Mouse (Mus musculus): ENCODE data around the gene Ces1d. TPM values are rescaled to one million over a fixed set of nuclear protein-coding genes. Genes with fewer than 3 reads are reported as not detected.

Gene Ces1d
- total RNA-seq, 1 experiment from 2014 or later = not detected

DNA sequence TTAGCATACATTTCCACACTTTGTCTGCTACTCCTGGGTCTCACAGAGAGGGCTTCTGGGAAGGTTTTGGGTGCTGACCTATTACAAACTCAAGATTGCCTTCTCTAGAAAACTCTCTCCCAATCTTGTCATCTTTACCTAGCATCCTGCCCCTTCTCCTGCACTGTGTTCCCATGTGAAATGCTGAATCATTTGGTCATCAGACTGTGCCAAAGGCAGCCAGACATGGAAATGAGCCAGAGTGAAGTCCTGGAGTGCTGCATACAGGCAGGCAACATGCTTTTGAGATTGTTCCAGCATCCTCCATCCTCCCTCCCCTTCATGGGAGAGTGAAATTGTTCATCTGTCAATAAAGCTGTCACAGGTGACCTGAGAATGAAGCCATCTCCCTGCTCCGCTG is 46.2 kb downstream of the Ces1d start:
- no peak for ATAC-seq (replicated peaks; ENCODE audit: low read depth, poor library complexity, severe bottlenecking)

DNA sequence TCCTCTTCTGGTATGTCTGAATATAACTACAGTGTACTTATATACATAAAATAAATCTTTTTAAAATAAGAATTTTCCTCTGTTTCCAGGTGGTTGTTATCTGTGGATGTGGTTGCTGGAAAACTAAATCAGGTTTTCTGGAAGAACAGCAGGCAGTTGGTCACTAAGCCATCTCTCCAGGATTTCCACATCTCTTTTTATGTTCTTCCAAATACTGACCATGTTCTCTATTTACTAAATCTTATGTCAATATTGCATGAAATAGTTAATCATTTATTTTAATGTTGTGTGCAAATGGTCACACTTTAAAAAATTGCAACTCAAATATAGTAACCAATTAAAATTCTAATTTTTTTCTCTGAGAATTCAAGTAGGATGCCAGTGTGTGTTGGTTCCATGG is 50.3 kb downstream of the Ces1d start:
- no peak for ATAC-seq (replicated peaks; ENCODE audit: low read depth, poor library complexity, severe bottlenecking)

DNA sequence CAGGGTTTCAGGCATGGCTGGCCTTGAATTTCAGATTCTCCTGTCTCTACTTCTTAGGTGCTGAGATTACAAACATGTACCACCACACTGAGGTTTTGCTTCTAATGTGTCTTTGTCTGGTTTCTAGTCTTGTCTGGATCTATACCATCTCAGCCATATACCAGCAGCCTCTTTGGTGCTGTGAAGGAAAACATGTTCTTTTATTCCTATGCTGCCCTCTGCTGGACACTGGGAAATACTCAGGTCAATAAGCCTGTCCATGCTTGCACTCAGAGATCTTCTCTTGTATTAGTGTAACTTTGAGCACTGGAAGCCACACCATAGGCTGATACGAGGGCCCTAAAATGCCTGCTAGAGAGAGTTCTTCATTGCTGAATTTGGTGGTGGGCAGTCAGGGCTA is 56.9 kb downstream of the Ces1d start:
- ATAC-seq (replicated peaks; ENCODE audit: low read depth, poor library complexity, severe bottlenecking) = peak; percentile 80; the same call in 1 of the 2 replicates

DNA sequence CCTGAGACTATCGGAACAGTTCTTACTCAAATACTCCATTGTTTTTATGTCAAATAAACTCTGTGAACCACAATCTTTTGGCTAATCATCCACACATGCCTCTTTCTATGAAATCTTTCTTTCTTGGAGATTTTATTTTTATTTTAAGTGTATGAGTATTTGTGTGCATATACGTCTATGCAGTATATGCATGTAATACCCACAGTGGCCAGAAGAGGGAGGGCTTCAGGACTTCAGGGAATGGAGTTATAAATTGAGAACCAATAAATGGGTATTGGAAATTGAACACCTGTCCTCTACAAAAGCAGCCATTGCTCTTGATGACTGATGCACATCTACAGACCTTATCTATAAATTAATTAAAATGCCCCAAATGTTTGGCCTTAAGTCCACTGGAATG is 65.4 kb downstream of the Ces1d start:
- ATAC-seq (replicated peaks; ENCODE audit: low read depth, poor library complexity, severe bottlenecking) = no peak

DNA sequence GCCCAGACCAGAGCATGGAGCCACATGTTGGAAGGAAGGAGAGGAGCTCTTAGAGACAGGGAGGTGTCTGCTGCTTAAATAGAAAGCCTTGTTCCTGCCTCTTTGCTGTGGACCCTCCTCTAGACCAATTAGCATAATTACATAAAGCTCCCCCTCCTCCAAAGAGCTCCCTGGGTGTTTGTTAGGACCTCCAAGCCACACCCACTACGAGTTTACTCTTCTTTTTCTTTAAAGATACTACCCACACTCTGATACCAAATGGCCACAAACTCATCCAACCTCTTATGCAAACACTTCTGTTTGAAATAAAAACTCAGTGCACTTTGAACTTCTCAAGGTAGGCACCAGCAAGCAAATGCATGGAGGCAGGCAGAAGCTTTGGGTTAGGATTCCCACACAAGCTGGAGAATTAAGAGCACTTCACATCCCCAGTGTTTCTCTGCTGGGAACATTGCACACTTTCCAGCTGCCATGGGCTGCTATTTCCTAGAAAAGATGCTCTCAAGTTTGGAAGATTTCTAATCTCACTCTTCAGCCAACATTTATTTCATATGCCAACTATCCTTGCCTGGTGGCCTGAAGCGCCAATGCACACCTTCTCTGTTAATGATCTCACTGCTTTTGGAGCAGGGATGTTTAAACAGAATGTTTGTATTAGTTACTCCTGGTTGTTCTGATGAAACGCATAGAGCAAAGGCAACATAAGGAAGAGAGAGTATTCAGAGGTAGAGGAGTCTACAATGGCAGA is 66.2 kb downstream of the Ces1d start, which contains the start of gene Ces1c:
Gene Ces1c, minus strand, starts transcription at position 51 of the 748 bp plus-strand sequence.
- ATAC-seq (replicated peaks; ENCODE audit: low read depth, poor library complexity, severe bottlenecking) = no peak

DNA sequence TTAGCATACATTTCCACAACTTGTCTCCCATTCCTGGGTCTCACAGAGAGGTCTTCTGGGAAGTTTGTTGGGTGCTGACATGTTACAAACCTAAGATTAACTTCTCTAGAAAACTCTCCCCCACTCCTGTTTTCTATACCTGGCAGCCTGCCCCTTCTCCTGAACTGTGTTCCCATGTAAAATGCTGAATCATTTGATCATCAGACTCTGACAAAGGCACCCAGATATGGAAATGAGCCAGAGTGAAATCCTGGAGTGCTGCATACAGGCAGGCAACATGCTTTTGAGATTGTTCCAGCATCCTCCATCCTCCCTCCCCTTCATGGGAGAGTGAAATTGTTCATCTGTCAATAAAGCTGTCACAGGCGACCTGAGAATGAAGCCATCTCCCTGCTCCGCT is 71.2 kb downstream of the Ces1d start:
- no peak for ATAC-seq (replicated peaks; ENCODE audit: low read depth, poor library complexity, severe bottlenecking)

DNA sequence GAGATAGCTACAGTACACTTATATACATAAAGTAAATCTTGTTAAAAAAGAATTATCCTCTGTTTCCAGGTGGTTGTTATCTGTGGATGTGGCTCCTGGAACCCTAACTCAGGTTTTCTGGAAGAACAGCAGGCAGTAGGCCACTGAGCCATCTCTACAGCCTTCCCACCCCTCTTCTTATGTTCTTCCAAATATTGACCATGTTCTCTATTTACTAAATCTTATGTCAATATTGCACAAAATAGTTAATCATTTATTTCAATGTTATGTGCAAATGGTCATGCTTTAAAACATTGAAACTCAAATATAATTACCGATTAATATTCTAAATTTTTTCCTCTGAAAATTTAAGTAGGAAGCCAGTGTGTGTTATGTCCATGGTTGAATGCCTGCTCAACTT is 75.6 kb downstream of the Ces1d start:
- ATAC-seq (replicated peaks; ENCODE audit: low read depth, poor library complexity, severe bottlenecking) = no peak

Other genes starting within 250 kb of the Ces1d start
- not detected in 2 replicates for gene Slc6a2, start 237.8 kb downstream of the Ces1d start, total RNA-seq (2017)
- not detected in 2 replicates for gene Ces1a, start 149.6 kb downstream of the Ces1d start, total RNA-seq (2017)
- gene Ces1b, start 117.8 kb downstream of the Ces1d start, total RNA-seq (2017) = not detected in 2 replicates
- gene Ces1c, start 66.6 kb downstream of the Ces1d start, total RNA-seq (2017) = not detected in 2 replicates
- gene Ces1e, start 31.8 kb upstream of the Ces1d start, total RNA-seq (2017) = not detected in 2 replicates
- not detected in 2 replicates for gene Ces1f, start 81.9 kb upstream of the Ces1d start, total RNA-seq (2017)
- not detected in 2 replicates for gene Ces1g, start 139.5 kb upstream of the Ces1d start, total RNA-seq (2017)
- not detected in 2 replicates for gene Ces1h, start 181.9 kb upstream of the Ces1d start, total RNA-seq (2017)

All from common myeloid progenitor, adult 5-6 weeks (primary cell).